Mouse (Mus musculus) kidney, postnatal 0 days (tissue): Measurements from ENCODE around the gene Trmt44. TPM values are rescaled to one million over a fixed set of nuclear protein-coding genes. Genes with fewer than 3 reads are reported as not detected.
A peak's percentile ranks its signal among the peaks of the same experiment; 100 is the strongest.

Source experiments
- ATAC-seq: fragments of 200-750 bp; cut with Nextera tagmentation; replicated peaks from 2 replicates; pipeline ENCODE4 v1.8.0; 2017; ENCODE audit warnings: low read depth, moderate number of reproducible peaks, moderate TSS enrichment, moderate library complexity; ENCODE audit not compliant: low FRiP score
- DNase-seq: peaks from one replicate; pipeline ENCODE4 v3.0.0-alpha.2; 2016; ENCODE audit warnings: low spot score
- H3K27ac ChIP-seq: fragments of 300-500 bp; sonication (generic); 2 replicates; pipeline ENCODE4 v1.5.1; 2014; ENCODE audit warnings: mild to moderate bottlenecking
- H3K27me3 ChIP-seq: fragments of 300-500 bp; sonication (generic); 2 replicates; pipeline ENCODE4 v1.6.1; 2014; ENCODE audit warnings: low read length, mixed read lengths; ENCODE audit not compliant: insufficient read depth
- H3K36me3 ChIP-seq: fragments of 300-500 bp; sonication (generic); 2 replicates; pipeline ENCODE4 v1.6.1; 2014; ENCODE audit warnings: low read length, mixed read lengths; ENCODE audit not compliant: insufficient read depth
- H3K4me1 ChIP-seq: fragments of 300-500 bp; sonication (generic); replicated peaks from 2 replicates; pipeline ENCODE4 v1.6.1; 2014; ENCODE audit warnings: antibody characterized with exemption, low read length, mixed read lengths; ENCODE audit not compliant: insufficient read depth
- H3K4me2 ChIP-seq: fragments of 300-500 bp; sonication (generic); 2 replicates; pipeline ENCODE4 v1.6.1; 2014; ENCODE audit warnings: mild to moderate bottlenecking, low read length, moderate library complexity, mixed read lengths
- H3K4me3 ChIP-seq: fragments of 300-500 bp; sonication (generic); replicated peaks from 2 replicates; pipeline ENCODE4 v1.5.1; 2014; ENCODE audit warnings: low read depth, low read length
- H3K9ac ChIP-seq: fragments of 300-500 bp; sonication (generic); 2 replicates; pipeline ENCODE4 v1.6.1; 2014; ENCODE audit warnings: low read depth, low read length
- H3K9me3 ChIP-seq: fragments of 300-500 bp; sonication (generic); replicated peaks from 2 replicates; pipeline ENCODE4 v1.6.1; 2016; ENCODE audit warnings: low read length, inconsistent platforms, mixed read lengths
- CTCF ChIP-seq: IDR thresholded peaks from 2 replicates; pipeline ENCODE4 v1.5.1; 2016; ENCODE audit warnings: antibody characterized with exemption, low read depth, mild to moderate bottlenecking, moderate library complexity
- WGBS: fragments of 180-500 bp; shearing (Covaris S2); extraction: QIAGEN DNeasy Blood & Tissue Kit; methylation state at CpG from one replicate; pipeline ENCODE4 v1.1.7; 2014; 5-methylcytosine and 5-hydroxymethylcytosine counted together
- polyA plus RNA-seq: library from polyadenylated mRNA; unstranded; fragments of >200 nt; fragmentation: Nextera tagmentation; extraction: Ambion mirVana; gene quantifications from 2 replicates; pipeline ENCODE4 v1.2.1, GENCODE M21; 2015

The Trmt44 gene
- polyA plus RNA-seq, 1 experiment from 2014 or later = 4.2 TPM

GRCm38 (mm10) chr5:35611170-35611569, 36.3 kb upstream of the Trmt44 start:
- 65% methylated on average over 9 of the region's 9 CpGs for WGBS
- H3K9ac ChIP-seq = no peak overlapping the region
- H3K36me3 ChIP-seq = peaks cover 3% of the 10 kb centered on the region; the same call in 1 of the 2 replicates
- no peak overlapping the region for H3K4me2 ChIP-seq
- ATAC-seq = peak; percentile 45; the same call in 1 of the 2 replicates
- H3K9me3 ChIP-seq = no peaks in the 10 kb centered on the region
- H3K27me3 ChIP-seq = no peaks in the 10 kb centered on the region
- no peak overlapping the region for H3K4me3 ChIP-seq
- DNase-seq = no peak
- no peak overlapping the region for H3K27ac ChIP-seq
- H3K4me1 ChIP-seq = peaks cover 14% of the 10 kb centered on the region; the same call in 1 of the 2 replicates
- no peak for TF ChIP-seq CTCF

- H3K4me3 ChIP-seq = no peak overlapping the region
- no peak for ATAC-seq
- peaks cover 3% of the 10 kb centered on the region; the same call in 1 of the 2 replicates for H3K36me3 ChIP-seq
- H3K27me3 ChIP-seq = no peaks in the 10 kb centered on the region
- no peak overlapping the region for H3K4me2 ChIP-seq
- no peak overlapping the region for H3K9ac ChIP-seq
- DNase-seq = no peak
- WGBS = 93% methylated on average over 7 of the region's 7 CpGs
- H3K9me3 ChIP-seq = no peaks in the 10 kb centered on the region
- TF ChIP-seq CTCF = no peak
- no peak overlapping the region for H3K27ac ChIP-seq
- H3K4me1 ChIP-seq = peaks cover 14% of the 10 kb centered on the region; the same call in 1 of the 2 replicates
These were observed 35.5 kb upstream of the Trmt44 start for GRCm38 (mm10) chr5:35610381-35610780.

GRCm38 (mm10) chr5:35609971-35610370, 35.1 kb upstream of the Trmt44 start:
- 44% methylated on average over 2 of the region's 2 CpGs for WGBS
- H3K9me3 ChIP-seq = no peaks in the 10 kb centered on the region
- H3K27ac ChIP-seq = no peak overlapping the region
- no peaks in the 10 kb centered on the region for H3K27me3 ChIP-seq
- DNase-seq = no peak
- H3K4me1 ChIP-seq = peaks cover 14% of the 10 kb centered on the region; the same call in 1 of the 2 replicates
- H3K9ac ChIP-seq = no peak overlapping the region
- peaks cover 3% of the 10 kb centered on the region; the same call in 1 of the 2 replicates for H3K36me3 ChIP-seq
- no peak for ATAC-seq
- H3K4me3 ChIP-seq = no peak overlapping the region
- no peak overlapping the region for H3K4me2 ChIP-seq
- no peak for TF ChIP-seq CTCF

GRCm38 (mm10) chr5:35609381-35609780, 34.5 kb upstream of the Trmt44 start:
- ATAC-seq (peak; percentile 75), DNase-seq (peak; percentile 84)
- H3K27me3 ChIP-seq = no peaks in the 10 kb centered on the region
- H3K4me2 ChIP-seq = no peak overlapping the region
- no peak overlapping the region for H3K4me3 ChIP-seq
- H3K9me3 ChIP-seq = no peaks in the 10 kb centered on the region
- H3K4me1 ChIP-seq = peaks cover 14% of the 10 kb centered on the region; the same call in 1 of the 2 replicates
- no peak overlapping the region for H3K9ac ChIP-seq
- 21% methylated on average over 12 of the region's 12 CpGs for WGBS
- no peak overlapping the region for H3K27ac ChIP-seq
- H3K36me3 ChIP-seq = peaks cover 1% of the 10 kb centered on the region; the same call in 1 of the 2 replicates
- TF ChIP-seq CTCF = no peak

GRCm38 (mm10) chr5:35608559-35608958, 33.7 kb upstream of the Trmt44 start:
- 0 out of 2 replicates have a peak, but pooled peaks cover 3% of the 10 kb centered on the region for H3K36me3 ChIP-seq
- DNase-seq (no peak), ATAC-seq (no peak)
- no peak overlapping the region for H3K27ac ChIP-seq
- no peak overlapping the region for H3K4me3 ChIP-seq
- H3K9me3 ChIP-seq = no peaks in the 10 kb centered on the region
- H3K4me1 ChIP-seq = peaks cover 14% of the 10 kb centered on the region; the same call in 1 of the 2 replicates
- H3K4me2 ChIP-seq = no peak overlapping the region
- H3K9ac ChIP-seq = no peak overlapping the region
- WGBS = 78% methylated on average over 5 of the region's 5 CpGs
- no peaks in the 10 kb centered on the region for H3K27me3 ChIP-seq
- no peak for TF ChIP-seq CTCF

- 81% methylated on average over 7 of the region's 7 CpGs for WGBS
- Histone ChIP-seq H3K27me3 (no peaks in the 10 kb centered on the region), H3K9me3 (no peaks in the 10 kb centered on the region), H3K9ac (no peak overlapping the region), H3K27ac (no peak overlapping the region), H3K4me1 (peaks cover 14% of the 10 kb centered on the region; the same call in 1 of the 2 replicates), H3K4me2 (no peak overlapping the region), H3K36me3 (0 out of 2 replicates have a peak, but pooled peaks cover 9% of the 10 kb centered on the region), H3K4me3 (no peak overlapping the region)
- ATAC-seq (no peak), DNase-seq (no peak)
- no peak for TF ChIP-seq CTCF
These were observed 32.9 kb upstream of the Trmt44 start for GRCm38 (mm10) chr5:35607784-35608183.

GRCm38 (mm10) chr5:35606800-35607199, 31.9 kb upstream of the Trmt44 start:
- no peaks in the 10 kb centered on the region for H3K27me3 ChIP-seq
- no peak for DNase-seq
- peaks cover 14% of the 10 kb centered on the region; the same call in 1 of the 2 replicates for H3K4me1 ChIP-seq
- no peak overlapping the region for H3K27ac ChIP-seq
- no peak overlapping the region for H3K9ac ChIP-seq
- no peak overlapping the region for H3K4me3 ChIP-seq
- 90% methylated on average over 7 of the region's 7 CpGs for WGBS
- H3K9me3 ChIP-seq = no peaks in the 10 kb centered on the region
- no peak overlapping the region for H3K4me2 ChIP-seq
- no peak for TF ChIP-seq CTCF
- ATAC-seq = no peak
- 0 out of 2 replicates have a peak, but pooled peaks cover 14% of the 10 kb centered on the region for H3K36me3 ChIP-seq
